Mouse (Mus musculus): ENCODE data around the gene March5. TPM values are rescaled to one million over a fixed set of nuclear protein-coding genes. Genes with fewer than 3 reads are reported as not detected.
"Not testable (repeated sequence)": the region's sequence is repeated elsewhere in the genome, so short reads cannot be mapped to it uniquely, and the experiment has no call there.

March5 gene
- total RNA-seq, 2 experiments from 2014 or later, result 84.7 to 88.2 TPM

DNA sequence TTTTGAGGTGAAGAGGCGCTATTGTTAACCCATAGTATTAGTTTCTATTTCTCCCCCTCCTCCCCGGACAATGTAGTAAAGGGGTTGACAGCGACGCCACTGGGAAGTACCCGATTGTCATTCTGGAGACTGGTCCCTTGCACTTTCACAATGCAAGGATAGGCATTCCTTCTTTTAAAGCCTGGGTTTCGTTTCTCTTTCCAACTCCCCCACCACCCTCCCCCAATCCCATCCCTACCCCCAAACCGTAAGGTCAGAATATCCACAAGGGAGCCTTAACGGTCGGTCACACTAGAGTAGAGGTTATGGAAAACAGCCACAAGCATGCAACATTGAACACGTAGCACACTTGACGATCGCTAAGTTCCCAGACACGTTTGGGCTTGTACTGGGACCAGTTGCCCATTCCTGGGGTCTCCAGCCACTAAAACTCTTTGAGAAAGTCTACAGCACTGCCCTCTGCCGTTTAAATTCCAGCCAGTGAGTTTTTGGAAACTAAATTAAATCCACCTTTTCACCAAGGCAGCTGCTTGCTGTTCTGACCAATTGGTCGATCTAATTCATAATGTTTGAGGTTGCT lies 923 bp downstream of the March5 start, which contains the start of gene Cpeb3:
Gene Cpeb3 (minus strand): TSS at position 426 of the 580 bp plus-strand sequence.
- peak in 1 of 2 experiments; percentile 17 for DNase-seq (ENCODE audit: extremely low spot score in 1 of 2, low spot score in 1 of 2)

DNA sequence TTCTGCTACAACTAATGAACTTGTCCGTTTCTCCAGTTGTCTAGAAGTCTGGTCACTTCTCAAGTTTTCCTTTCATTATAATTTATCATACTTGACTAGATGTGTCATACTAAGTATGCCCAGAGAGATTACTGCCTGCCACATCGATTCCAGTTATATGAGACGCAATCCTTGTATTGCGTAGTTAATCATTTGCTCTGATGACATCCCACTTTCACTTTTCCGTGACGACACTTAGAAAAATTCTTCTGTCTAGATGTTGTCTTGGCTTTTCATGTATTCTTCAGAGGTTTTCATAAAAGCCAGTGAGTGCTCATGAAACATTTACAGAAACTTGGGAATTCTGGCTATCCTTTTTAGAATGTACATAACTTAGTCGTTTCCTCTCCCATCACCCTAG lies 1.6 kb downstream of the March5 start:
- no peak for DNase-seq (ENCODE audit: extremely low spot score in 1 of 2, low spot score in 1 of 2)

DNA sequence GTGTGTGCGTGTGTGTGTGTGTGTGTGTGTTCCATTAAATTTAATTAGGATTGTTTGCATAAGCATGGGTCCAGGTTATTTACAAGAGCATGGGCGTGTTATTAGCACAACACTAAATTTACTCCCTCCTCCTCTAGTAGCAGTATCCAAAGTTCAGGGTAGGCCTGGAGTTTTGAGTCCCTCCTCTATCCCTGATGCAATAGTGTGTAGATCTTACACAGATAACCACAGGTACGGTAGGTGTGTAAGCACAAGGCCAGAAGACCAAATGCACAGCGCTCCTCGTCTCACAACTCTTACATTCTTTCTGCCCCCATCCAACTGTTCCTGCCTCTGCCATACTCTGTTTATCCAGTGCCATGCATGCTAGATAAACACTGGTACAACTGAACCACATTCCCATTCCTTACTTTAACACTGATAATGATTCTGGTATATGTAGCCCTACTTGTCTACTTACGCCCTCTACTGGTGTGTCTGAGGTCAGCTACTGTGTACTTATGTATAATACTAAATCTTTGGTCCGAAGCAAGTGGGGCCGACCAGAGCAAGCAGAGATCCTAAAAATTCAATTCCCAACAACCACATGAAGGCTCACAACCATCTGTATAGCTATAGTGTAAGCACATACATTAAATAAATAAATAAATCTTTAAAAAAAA lies 2.3 kb downstream of the March5 start:
- DNase-seq (ENCODE audit: extremely low spot score in 1 of 2, low spot score in 1 of 2), result no peak

DNA sequence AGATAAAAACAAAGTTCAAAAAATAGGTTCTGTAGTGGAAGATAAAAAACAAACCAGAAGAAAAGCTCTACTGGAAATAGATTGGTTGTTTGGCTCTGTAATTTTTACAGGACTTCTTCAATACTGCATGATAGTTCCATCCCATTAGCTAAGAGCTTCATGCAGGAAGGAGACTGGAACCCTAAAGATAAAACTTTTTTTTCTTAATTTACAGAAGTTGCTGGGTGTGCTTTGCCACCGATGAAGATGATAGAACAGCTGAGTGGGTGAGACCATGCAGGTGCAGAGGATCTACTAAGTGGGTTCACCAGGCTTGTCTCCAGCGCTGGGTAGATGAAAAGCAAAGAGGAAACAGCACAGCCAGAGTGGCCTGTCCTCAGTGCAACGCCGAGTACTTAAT lies 3.1 kb downstream of the March5 start:
- DNase-seq (ENCODE audit: extremely low spot score in 1 of 2, low spot score in 1 of 2), result no peak

DNA sequence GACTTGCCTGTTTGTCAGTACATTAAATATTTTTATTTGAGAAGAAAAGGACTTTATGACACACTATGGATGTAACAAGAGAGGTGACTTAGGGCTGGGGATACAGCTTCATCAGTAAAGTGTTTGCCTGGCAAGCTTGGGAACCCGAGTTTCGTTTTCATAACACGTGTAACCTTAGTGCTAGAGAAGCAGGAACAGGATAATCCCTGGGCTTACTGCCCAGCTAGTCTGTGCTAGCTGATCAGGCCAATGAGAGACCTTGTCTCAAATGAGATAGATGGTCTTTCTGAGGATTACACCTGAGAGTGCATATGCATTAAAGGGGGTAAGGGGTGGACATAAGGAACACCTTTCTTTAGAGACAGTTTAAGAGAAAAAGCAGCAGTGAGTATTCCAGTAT lies 4.1 kb downstream of the March5 start:
- DNase-seq (ENCODE audit: extremely low spot score in 1 of 2, low spot score in 1 of 2), result no peak

DNA sequence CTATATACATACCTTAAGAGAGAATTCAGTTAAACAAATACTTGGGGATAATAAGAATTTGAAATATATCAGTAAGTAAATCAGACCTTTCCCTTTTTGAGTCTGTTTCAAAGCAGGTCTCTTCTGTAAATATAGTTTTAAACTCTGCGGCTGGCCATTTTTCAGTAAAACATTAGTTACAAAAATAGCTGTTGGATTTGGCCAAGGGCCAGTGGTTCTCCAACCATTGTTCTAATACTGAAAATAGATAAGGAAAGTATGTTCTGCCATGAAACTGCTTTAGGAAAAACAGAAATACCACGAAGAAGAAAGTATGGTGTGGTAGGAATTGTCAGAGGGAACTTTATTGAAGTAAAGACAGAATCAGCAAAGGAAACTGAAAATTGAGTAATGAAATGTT lies 7.4 kb downstream of the March5 start:
- DNase-seq (ENCODE audit: extremely low spot score in 1 of 2, low spot score in 1 of 2), result no peak

DNA sequence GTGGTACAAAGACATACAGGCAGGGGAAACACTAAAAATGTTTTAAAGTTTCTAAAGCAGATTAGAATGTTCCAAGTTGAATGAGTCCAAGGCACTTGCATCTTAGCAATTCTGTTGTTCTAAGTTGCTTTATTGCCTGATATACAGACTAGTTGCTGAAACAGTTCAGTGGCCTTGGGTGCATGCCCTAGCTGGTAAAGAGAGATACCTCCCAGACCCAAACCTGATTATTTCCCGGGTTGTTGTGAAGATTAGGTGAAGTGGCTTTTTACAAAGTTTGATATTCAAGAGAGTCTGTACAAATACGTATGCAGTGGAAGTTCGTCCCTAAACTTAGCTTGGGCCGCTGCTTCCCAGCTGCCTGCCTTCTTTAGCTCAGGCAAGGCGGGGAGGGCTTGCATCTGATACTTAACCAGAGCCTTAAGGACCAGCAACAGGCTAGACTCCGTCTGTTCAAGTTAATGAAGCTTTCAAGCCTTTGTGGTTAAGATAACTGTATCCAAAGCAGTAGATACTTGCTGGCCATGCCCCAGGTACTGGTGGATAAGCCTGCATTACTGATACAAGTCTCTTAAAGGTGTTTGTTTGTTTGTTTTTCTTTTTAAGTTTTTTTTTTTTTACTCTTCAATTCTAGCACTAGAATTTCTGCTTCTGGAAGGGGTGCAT lies 18.0 kb downstream of the March5 start:
- no peak for DNase-seq (ENCODE audit: extremely low spot score in 1 of 2, low spot score in 1 of 2)

DNA sequence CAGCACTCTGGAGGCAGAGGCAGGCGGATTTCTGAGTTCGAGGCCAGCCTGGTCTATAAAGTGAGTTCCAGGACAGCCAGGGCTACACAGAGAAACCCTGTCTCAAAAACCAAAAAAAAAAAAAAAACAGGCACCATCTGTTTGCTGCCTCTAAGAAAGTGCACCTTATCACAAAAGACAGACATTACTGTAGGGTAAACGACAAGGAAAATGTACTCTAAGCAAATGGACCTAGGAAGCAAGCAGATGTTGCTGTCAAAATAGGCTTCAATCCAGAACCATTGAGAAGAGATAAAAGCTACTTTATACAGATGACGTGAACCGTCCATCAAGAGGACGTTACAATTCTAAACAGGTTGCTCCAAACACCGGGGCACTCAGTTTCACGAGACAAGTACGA lies 25.3 kb downstream of the March5 start:
- not testable (repeated sequence) for DNase-seq (ENCODE audit: extremely low spot score in 1 of 2, low spot score in 1 of 2)

DNA sequence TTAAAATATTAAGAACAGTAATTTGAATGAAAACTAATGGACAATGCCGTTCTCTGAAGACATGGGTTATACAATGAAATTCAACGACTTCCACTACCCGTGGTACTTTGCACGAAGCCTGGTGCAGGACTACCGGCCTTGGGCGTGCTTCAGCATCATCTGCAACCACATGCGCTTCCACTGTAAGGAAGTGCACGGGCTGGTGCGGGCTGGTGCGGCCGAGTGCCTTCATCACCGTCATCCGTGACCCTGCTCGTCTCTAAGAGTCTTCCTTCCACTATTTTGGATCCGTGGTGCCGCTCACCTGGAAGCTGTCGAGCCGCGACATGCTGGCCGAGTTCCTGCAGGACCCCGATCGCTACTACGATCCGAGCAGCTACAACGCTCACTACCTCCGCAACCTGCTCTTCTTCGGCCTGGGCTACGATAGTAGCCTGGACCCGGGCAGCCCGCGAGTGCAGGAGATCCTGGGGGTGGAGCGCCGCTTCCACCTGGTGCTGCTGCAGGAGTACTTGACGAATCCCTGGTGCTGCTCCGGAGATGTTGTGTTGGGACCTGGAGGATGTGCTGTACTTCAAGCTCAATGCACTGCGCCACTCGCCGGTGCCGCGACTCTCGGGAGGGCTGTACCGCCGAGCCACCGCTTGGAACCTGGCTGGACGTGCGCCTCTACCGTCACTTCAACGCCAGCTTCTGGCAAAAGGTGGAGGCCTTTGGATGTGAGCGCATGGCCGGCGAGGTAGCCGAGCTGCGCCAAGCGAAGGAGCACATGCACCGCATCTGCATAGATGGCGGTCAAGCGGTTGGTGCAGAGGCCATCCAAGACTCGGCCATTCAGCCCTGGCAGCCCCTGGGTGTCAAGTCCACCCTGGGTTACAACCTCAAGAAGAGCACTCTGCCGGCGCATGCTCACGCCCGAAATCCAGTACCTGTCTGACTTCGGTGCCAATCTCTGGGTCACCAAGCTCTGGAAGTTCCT lies 26.5 kb downstream of the March5 start:
- DNase-seq (ENCODE audit: extremely low spot score in 1 of 2, low spot score in 1 of 2), result no peak

DNA sequence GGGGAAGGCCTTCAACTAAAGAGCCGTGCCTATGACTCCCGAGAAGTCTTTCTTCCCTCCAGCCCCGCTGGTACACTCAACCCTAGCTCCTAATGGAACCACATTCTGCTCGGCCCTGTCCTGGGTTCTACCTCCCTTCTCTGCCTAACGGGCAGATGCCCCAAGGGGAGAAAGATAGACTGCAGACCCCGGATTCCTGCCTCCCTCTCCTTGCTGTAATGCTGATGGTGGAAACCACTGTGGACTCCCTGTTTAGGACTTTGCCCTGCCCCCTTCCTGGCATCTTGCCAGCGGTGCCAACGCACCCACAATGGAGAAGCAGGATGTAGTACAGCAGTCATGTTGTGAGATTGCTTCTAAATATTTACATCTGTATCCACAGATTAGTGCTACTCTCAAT lies 28.5 kb downstream of the March5 start:
- no peak for DNase-seq (ENCODE audit: extremely low spot score in 1 of 2, low spot score in 1 of 2)

DNA sequence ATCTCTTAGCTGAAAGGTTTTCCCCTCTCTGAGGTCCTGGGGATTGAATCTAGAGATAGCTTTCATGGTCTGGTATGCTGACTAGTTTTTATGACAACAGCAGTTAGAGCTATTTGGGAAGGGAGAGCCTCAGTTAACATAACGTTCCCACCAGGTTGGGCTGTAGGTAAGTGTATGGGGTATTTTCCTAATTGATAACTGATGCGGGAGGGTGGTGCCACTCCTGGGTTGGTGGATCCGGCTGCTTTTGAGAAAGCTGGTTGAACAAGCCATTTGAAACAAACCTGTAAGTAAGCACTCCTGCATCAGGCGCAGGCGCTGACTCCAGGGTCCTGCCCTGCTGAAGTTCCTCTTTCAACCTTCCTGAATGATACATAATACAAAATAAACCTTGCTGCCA lies 30.0 kb downstream of the March5 start:
- DNase-seq (ENCODE audit: extremely low spot score in 1 of 2, low spot score in 1 of 2), result no peak

DNA sequence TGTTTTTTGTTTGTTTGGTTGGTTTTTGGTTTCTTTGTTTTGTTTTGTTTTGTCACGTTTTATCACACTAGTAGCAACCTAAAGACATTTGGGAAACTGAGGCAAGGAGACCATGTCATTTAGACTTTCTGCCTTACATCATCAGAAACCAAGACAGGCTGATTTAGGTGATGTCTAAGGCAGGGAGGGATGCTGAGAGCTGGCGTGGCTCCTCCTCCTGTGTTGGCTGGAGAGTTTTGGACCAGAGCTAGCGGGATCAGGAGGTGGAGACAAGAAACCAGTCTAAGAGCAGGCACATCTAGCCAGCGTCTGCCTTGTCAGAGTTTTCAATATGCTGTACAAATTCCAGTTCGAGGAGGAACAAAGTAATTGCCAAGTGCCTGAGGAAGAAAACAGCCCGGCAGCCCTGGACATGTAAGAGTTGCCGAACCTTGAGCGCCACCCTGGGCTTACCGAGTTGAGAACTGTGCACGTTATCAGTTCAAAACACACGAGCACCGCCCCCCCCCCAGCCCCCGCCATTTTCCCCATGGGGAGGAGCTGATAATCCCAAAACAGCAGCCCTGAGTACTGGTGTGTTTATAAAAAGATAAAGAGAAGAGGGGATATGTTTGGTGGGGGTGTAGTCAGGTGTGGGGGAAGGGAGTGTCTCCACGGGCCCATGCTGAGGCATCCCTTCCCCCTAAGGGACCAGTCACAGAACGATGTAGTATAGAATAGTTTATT lies 30.5 kb downstream of the March5 start:
- no peak for DNase-seq (ENCODE audit: extremely low spot score in 1 of 2, low spot score in 1 of 2)

DNA sequence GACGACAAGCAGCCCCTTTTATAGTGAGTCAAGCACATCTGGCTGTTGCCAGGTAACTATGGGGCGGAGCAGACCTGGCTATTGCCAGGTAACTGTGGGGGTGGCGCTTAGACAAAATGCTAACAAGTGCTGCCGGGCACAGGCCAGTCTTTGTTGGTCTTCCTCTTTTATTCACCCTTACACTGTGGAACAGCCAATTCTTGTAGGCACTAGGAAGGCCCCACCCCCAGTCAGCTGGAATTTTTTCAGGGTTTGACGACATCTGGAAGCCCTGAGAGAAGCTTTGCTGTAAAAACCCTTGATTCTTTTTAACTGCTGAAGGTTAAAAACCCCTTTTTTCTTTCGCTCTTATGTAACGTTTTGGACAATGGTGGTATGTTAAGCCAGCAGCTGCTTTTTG lies 31.3 kb downstream of the March5 start:
- DNase-seq (ENCODE audit: extremely low spot score in 1 of 2, low spot score in 1 of 2), result no peak

DNA sequence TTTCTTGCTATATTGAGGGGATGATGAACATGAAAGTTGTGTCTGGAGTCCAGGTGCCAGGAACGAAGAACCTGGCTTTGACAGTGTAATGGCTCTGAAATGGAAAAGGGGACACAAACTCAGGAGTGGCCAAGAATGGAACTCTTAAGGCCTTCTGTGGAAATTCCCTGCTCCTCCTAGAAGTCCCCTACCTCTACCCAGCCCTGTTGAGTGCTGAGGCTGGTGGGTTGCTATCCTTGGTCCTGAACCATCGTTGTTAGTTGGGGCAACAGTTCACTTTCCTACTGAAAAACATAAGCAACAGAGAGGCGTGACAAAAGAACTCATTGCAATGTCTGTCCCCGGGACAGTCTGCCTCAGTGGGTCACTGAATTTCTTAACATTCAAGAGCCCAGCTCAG lies 31.8 kb downstream of the March5 start:
- DNase-seq (ENCODE audit: extremely low spot score in 1 of 2, low spot score in 1 of 2), result no peak

DNA sequence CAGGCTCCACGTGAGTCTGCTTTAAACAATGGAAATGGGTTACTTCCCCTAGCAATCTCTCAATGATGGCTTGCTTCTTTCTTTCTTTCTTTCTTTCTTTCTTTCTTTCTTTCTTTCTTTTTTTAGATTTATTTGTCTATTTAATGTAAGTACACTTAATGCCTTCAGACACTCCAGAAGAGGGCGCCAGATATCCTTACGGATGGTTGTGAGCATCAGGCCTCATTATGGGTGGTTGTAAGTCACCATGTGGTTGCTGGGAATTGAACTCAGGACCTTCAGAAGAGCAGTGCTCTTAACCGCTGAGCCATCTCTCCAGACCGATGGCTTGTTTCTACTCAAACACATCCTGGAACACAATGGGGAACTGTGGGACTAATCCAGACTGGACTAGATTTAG lies 33.9 kb downstream of the March5 start:
- DNase-seq (ENCODE audit: extremely low spot score in 1 of 2, low spot score in 1 of 2), result no peak

DNA sequence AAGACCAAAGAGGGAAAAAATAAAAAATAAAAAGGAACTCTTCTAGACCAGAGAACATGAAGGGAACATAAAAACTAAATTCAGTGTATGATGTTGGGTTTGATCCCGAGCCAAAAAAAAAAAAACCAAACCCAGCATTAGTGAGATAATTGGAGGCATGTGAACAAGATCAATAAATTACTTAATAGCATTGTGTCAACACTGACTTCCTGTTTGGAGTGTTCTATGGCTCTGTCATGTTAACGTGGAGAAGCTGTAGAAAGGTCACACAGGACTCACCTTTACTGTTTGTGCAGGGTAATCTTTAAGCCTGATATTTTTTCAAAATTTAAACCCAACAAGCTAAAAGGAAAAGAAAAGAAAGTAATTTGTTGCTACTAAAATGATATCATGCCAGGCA lies 35.4 kb downstream of the March5 start:
- no peak for DNase-seq (ENCODE audit: extremely low spot score in 1 of 2, low spot score in 1 of 2)

DNA sequence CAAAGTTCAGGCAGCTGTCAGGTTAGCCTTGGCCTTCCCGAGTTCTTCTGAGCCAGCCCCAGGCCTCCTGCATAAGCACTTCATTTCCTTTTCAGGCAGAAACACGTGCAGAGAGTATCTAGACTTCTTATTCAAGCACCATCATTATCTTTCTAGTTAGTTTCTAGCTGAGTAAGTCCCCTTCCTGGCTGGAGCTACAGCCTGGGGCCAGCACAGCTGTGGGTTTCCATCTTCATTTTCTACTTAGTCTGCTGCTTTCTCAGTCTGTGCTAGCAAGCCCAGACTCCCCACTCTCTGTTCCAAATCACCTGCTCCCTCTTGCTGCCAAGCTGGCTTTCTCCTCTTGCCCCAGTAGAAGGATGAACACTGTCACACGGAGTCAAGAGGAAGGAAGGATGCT lies 39.5 kb downstream of the March5 start:
- DNase-seq (ENCODE audit: extremely low spot score in 1 of 2, low spot score in 1 of 2), result no peak

DNA sequence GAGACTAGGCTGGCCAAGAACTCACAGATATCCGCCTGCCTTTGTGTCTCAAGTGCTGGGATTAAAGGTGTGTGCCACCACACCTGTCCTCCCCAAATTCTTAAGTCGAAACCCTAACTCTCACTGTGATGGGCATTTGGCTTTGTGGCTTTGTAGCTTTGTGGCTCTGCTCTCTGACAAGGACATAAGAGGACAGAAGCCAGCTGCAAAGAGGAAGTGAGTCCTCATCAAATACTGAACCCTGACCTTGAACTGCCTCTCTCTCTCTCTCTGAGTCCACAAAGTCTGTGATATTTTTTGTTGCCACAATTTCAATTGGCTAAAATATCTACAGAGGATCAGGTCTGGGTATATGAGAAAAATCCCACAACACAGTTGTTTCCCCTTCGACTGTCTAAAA lies 40.9 kb downstream of the March5 start:
- DNase-seq (ENCODE audit: extremely low spot score in 1 of 2, low spot score in 1 of 2), result no peak

DNA sequence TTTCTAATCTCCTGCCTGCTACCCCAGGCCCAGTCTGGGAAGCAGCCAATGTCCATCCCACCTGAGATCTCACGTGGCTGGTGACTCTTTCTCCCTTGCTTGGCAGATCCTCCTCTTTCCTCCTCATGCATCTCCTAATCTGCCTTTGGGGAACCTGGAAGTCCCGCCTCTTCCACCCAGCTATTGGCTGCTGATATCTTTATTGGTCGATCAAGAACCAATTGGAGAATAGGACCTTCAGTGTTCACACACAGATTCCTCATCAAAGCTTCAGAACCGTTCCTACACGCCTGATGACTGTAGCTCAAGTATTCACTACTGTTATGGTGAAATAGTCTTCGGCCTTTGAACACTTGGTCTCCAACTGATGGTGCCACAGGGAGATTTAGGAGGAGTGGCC lies 44.8 kb downstream of the March5 start:
- no peak for DNase-seq (ENCODE audit: extremely low spot score in 1 of 2, low spot score in 1 of 2)

DNA sequence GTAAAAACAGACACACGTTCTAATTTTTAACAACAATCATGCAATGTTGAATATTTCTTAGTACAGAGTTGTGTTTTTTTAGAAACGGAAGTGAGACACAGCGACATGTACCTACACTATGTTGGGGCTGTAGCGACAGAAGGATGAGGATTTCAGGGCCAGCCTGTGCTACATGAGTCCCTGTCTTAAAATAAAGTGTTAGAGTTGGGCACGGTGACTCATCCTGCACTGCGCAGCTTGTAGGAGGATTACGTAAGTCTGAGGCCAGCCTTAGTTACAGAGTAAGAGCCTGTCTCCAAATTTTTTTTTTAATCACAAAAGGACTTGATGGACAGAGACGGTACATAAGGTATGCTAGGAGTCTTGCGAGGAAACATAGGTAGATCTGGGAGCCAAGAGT lies 48.0 kb downstream of the March5 start:
- DNase-seq (ENCODE audit: extremely low spot score in 1 of 2, low spot score in 1 of 2), result no peak

All from layer of hippocampus, postnatal 25 days (tissue).